Mouse (Mus musculus) midbrain, embryonic 14.5 days (tissue): ENCODE data around the gene 4930455H04Rik. TPM values are rescaled to one million over a fixed set of nuclear protein-coding genes. Genes with fewer than 3 reads are reported as not detected.

Experiments
- polyA plus RNA-seq: library from polyadenylated mRNA; unstranded; fragments of >200 nt; fragmentation: Nextera tagmentation; extraction: Ambion mirVana; gene quantifications from 2 replicates; pipeline ENCODE4 v1.2.1, GENCODE M21; 2014

Gene 4930455H04Rik
- polyA plus RNA-seq, 1 experiment from 2014 or later, result not detected

Other genes starting within 250 kb of the 4930455H04Rik start
- 12.3 and 17.4 TPM in 2 replicates for gene Agl, start 160.1 kb upstream of the 4930455H04Rik start, polyA plus RNA-seq
- gene Frrs1, start 108.8 kb upstream of the 4930455H04Rik start, polyA plus RNA-seq, result 4.0 and 5.6 TPM in 2 replicates
- 7.3 and 11.5 TPM in 2 replicates for gene Palmd, start 720 bp downstream of the 4930455H04Rik start, polyA plus RNA-seq